Mouse (Mus musculus) liver, embryonic 11.5 days (tissue): Measurements from ENCODE around the gene Tram1l1. TPM values are rescaled to one million over a fixed set of nuclear protein-coding genes. Genes with fewer than 3 reads are reported as not detected.

Source experiments
- ATAC-seq: fragments of 200-750 bp; cut with Nextera tagmentation; replicated peaks from 2 replicates; pipeline ENCODE4 v1.8.0; 2017; ENCODE audit warnings: moderate number of reproducible peaks, mild to moderate bottlenecking, moderate TSS enrichment, moderate library complexity; ENCODE audit not compliant: low FRiP score
- DNase-seq: peaks from one replicate; pipeline ENCODE4 v3.0.0-alpha.2; 2017; ENCODE audit warnings: low spot score
- H3K27ac ChIP-seq: fragments of 300-500 bp; sonication (generic); 2 replicates; pipeline ENCODE4 v1.5.1; 2014; ENCODE audit warnings: mild to moderate bottlenecking, low read depth, low read length, control low read depth
- H3K27me3 ChIP-seq: fragments of 300-500 bp; sonication (generic); replicated peaks from 2 replicates; pipeline ENCODE4 v1.6.1; 2014; ENCODE audit warnings: low read length, mixed read lengths; ENCODE audit not compliant: control insufficient read depth, insufficient read depth
- H3K36me3 ChIP-seq: fragments of 300-500 bp; sonication (generic); 2 replicates; pipeline ENCODE4 v1.6.1; 2014; ENCODE audit warnings: mild to moderate bottlenecking, low read length, moderate library complexity, mixed read lengths; ENCODE audit not compliant: control insufficient read depth, insufficient read depth
- H3K4me1 ChIP-seq: fragments of 300-500 bp; sonication (generic); replicated peaks from 2 replicates; pipeline ENCODE4 v1.6.1; 2014; ENCODE audit warnings: low read length, mixed read lengths; ENCODE audit not compliant: control insufficient read depth, insufficient read depth
- H3K4me2 ChIP-seq: fragments of 300-500 bp; sonication (generic); 2 replicates; pipeline ENCODE4 v1.6.1; 2014; ENCODE audit warnings: mild to moderate bottlenecking, control low read depth, moderate library complexity
- H3K4me3 ChIP-seq: fragments of 300-500 bp; sonication (generic); 2 replicates; pipeline ENCODE4 v1.5.1; 2014; ENCODE audit warnings: low read depth, low read length, control low read depth
- H3K9ac ChIP-seq: fragments of 300-500 bp; sonication (generic); 2 replicates; pipeline ENCODE4 v1.6.1; 2014; ENCODE audit warnings: low read depth, low read length, control low read depth
- H3K9me3 ChIP-seq: fragments of 300-500 bp; sonication (generic); 2 replicates; pipeline ENCODE4 v1.6.1; 2016; ENCODE audit warnings: low read length, inconsistent platforms, mixed read lengths; ENCODE audit not compliant: control insufficient read depth
- WGBS: fragments of 180-500 bp; shearing (Covaris S2); extraction: QIAGEN DNeasy Blood & Tissue Kit; methylation state at CpG from one replicate; pipeline ENCODE4 v1.1.7; 2014; 5-methylcytosine and 5-hydroxymethylcytosine counted together
- polyA plus RNA-seq: library from polyadenylated mRNA; unstranded; fragments of >200 nt; fragmentation: Nextera tagmentation; extraction: Ambion mirVana; gene quantifications from 2 replicates; pipeline ENCODE4 v1.2.1, GENCODE M21; 2014

Tram1l1 gene
- polyA plus RNA-seq, 1 experiment from 2014 or later = 2.5 TPM

DNA sequence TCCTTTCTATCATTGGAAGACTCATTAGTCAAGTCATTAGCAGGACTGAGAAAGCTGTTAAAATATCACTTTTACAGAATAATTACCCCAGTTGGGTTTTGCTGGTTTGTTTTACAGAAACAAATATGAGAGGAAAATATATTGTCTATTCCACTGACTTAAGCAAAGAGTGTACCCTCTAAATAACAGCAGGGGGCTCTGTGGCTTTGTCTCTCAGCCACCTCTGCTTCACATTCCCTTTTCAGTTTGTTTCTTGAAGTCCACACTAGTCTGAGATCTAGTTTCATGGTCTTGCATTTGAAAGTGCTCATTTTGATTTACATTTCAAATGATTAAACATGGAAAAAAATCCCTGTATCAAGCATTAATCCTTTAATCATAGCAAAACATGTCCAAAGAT lies 25.8 kb downstream of the Tram1l1 start:
- H3K9me3 ChIP-seq = no peaks in the 10 kb centered on the region
- no peak for DNase-seq
- no peak overlapping the region for H3K27ac ChIP-seq
- H3K4me1 ChIP-seq = no peaks in the 10 kb centered on the region
- no peaks in the 10 kb centered on the region for H3K27me3 ChIP-seq
- no peak for ATAC-seq
- no peak overlapping the region for H3K4me3 ChIP-seq
- no peak overlapping the region for H3K9ac ChIP-seq
- H3K36me3 ChIP-seq = no peaks in the 10 kb centered on the region
- no peak overlapping the region for H3K4me2 ChIP-seq

DNA sequence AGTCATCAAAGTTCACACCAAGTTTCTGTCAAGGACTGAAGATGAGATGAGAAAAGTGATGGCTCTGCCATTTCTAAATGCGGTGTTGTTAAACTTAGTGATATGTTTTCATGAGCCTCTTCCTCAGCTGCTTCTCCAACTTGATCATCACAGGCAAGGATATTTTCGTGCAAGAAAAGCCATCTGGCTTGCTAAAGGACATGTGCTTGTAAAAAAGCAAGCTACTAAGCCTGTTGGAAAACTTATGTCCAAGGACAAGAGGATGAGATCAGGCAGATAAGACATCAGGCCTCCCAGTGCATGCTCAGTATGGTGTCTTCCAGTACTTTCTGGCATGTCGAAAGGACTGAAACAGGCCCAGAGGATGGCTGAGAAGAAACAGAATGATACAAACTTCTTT lies 36.9 kb downstream of the Tram1l1 start:
- Histone ChIP-seq H3K27me3 (no peaks in the 10 kb centered on the region), H3K9ac (no peak overlapping the region), H3K9me3 (no peaks in the 10 kb centered on the region), H3K27ac (no peak overlapping the region), H3K4me1 (no peaks in the 10 kb centered on the region), H3K36me3 (no peaks in the 10 kb centered on the region), H3K4me2 (no peak overlapping the region), H3K4me3 (no peak overlapping the region)
- ATAC-seq (no peak), DNase-seq (no peak)
- WGBS = 78% methylated on average over 3 of the region's 3 CpGs

DNA sequence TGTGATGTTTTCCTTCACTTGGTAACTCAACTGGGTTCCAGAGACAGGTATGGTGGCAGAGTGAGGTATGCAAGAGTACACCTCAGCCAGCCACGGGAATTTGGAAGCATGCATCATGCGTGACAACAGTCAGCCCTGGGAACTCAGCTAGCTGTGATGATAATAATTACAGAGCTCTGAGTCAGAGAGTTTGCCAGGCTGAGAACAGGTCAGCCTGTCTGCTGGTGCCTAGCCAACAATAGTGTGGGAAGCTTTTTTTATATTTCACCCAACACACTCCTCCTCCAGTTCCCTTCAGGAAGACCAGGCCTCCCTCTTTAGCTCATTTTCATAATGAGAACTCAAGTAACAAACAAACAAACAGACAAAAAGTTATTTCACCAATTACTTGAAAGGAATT lies 51.4 kb downstream of the Tram1l1 start:
- Histone ChIP-seq H3K36me3 (no peaks in the 10 kb centered on the region), H3K27me3 (no peaks in the 10 kb centered on the region), H3K4me1 (no peaks in the 10 kb centered on the region), H3K4me2 (no peak overlapping the region), H3K9ac (no peak overlapping the region), H3K27ac (no peak overlapping the region), H3K4me3 (no peak overlapping the region), H3K9me3 (no peaks in the 10 kb centered on the region)
- WGBS = 81% methylated on average over 2 of the region's 2 CpGs
- DNase-seq (no peak), ATAC-seq (no peak)

Other genes with a start within 250 kb of the Tram1l1 start
- gene 1700006A11Rik, start 105.2 kb downstream of the Tram1l1 start, polyA plus RNA-seq = not detected in 2 replicates